Mouse (Mus musculus) mouse trophoblast stem cell (cell line): ENCODE measurements around the gene Fkbp2.
"Not testable (repeated sequence)": the region's sequence is repeated elsewhere in the genome, so short reads cannot be mapped to it uniquely, and the experiment has no call there.

ENCODE experiments used
- in situ Hi-C, 2 experiments: fragments of 300-500 bp; cut with MseI, MboI; formaldehyde crosslinking; loops; 2 replicates in 1 of 2; 3 replicates in 1 of 2; pipeline ENCODE4 v1.15.1; 2025

Gene Fkbp2

GRCm38 (mm10) chr19:6991166-6991565, 10.9 kb upstream of the Fkbp2 start:
- in situ Hi-C loops, result not testable (repeated sequence)

GRCm38 (mm10) chr19:6990712-6991111, 10.4 kb upstream of the Fkbp2 start:
- in situ Hi-C loops, result no loop called here

GRCm38 (mm10) chr19:6989251-6989650, 8.9 kb upstream of the Fkbp2 start:
- in situ Hi-C loops, result no loop called here

GRCm38 (mm10) chr19:6987904-6988285, 7.6 kb upstream of the Fkbp2 start:
- in situ Hi-C loops, result no loop called here

GRCm38 (mm10) chr19:6987061-6987903, 7.0 kb upstream of the Fkbp2 start, which contains the start of gene Vegfb:
Gene Vegfb, minus strand, starts transcription at chr19:6987651.
- in situ Hi-C loops, result no loop called here

GRCm38 (mm10) chr19:6985951-6986708, 5.8 kb upstream of the Fkbp2 start:
- in situ Hi-C loops, result no loop called here

GRCm38 (mm10) chr19:6985300-6985699, 5.0 kb upstream of the Fkbp2 start:
- in situ Hi-C loops, result no loop called here

GRCm38 (mm10) chr19:6983621-6984020, 3.3 kb upstream of the Fkbp2 start:
- in situ Hi-C loops, result no loop called here

- in situ Hi-C loops, result no loop called here
These were observed 1.2 kb upstream of the Fkbp2 start for GRCm38 (mm10) chr19:6981465-6981864.

- in situ Hi-C loops, result no loop called here
These were observed 568 bp downstream of the Fkbp2 start for GRCm38 (mm10) chr19:6979486-6980380.

- in situ Hi-C loops, result no loop called here
These were observed 1.3 kb downstream of the Fkbp2 start for GRCm38 (mm10) chr19:6979001-6979479.

- in situ Hi-C loops, result no loop called here
These were observed 1.7 kb downstream of the Fkbp2 start for GRCm38 (mm10) chr19:6978639-6978974.

GRCm38 (mm10) chr19:6977759-6978638, 2.3 kb downstream of the Fkbp2 start:
- in situ Hi-C loops, result no loop called here

GRCm38 (mm10) chr19:6975537-6976521, 4.5 kb downstream of the Fkbp2 start, which contains the start of gene Plcb3:
Gene Plcb3, minus strand, starts transcription at chr19:6976470.
- in situ Hi-C loops, result no loop called here

GRCm38 (mm10) chr19:6974211-6975205, 5.8 kb downstream of the Fkbp2 start, which contains the start of gene Ppp1r14b:
Gene Ppp1r14b, plus strand, starts transcription at chr19:6974968.
- in situ Hi-C loops, result no loop called here

GRCm38 (mm10) chr19:6973581-6974190, 6.6 kb downstream of the Fkbp2 start:
- in situ Hi-C loops, result no loop called here

GRCm38 (mm10) chr19:6972247-6972917, 7.9 kb downstream of the Fkbp2 start:
- in situ Hi-C loops, result no loop called here
